Mouse (Mus musculus) stomach, postnatal 0 days (tissue): ENCODE data around the gene Bend6.

Experiments
- CTCF ChIP-seq: IDR thresholded peaks from 2 replicates; pipeline ENCODE4 v1.5.1; 2016; ENCODE audit warnings: antibody characterized with exemption, low read depth, mild to moderate bottlenecking, moderate library complexity
- EP300 ChIP-seq: optimal IDR thresholded peaks from 2 replicates; pipeline ENCODE3; 2016; ENCODE audit warnings: antibody characterized with exemption

GRCm38 (mm10) chr1:33869031-33869430 is 38.6 kb downstream of the Bend6 start:
- TF ChIP-seq CTCF = no peak
- TF ChIP-seq EP300 = no peak
